In genomic region chr17:44173341-44173740, GRCm38 (mm10) we compare ENCODE assay signal across 14 mouse cellular contexts.
"Had no signal": no experiment of that assay in that cellular context is flagged by ENCODE, and none has a peak within 500 bp of the region (broad histone marks: within the 10 kb centered on the region; RNA-seq: fewer than 3 reads in every experiment).

No protein-coding gene starts in this region.

- DNase-seq: lung, postnatal 14 days; lung, postnatal 36 days; right cerebral cortex, postnatal 14 days; thymus, adult 2 months; thymus, postnatal 25 days; thymus, postnatal 4 days had no signal

- H3K9me3 ChIP-seq: lung, embryonic 15.5 days; megakaryocyte, embryonic 14.5 days; midbrain, embryonic 13.5 days; midbrain, embryonic 15.5 days; neural tube, embryonic 12.5 days; stomach, embryonic 15.5 days had no signal

- H3K27ac ChIP-seq: lung, embryonic 15.5 days; macrophage; midbrain, embryonic 13.5 days; midbrain, embryonic 15.5 days; neural tube, embryonic 12.5 days; stomach, embryonic 15.5 days; stomach, postnatal 0 days had no signal

- H3K4me1 ChIP-seq: lung, embryonic 15.5 days; megakaryocyte, embryonic 14.5 days; midbrain, embryonic 13.5 days; midbrain, embryonic 15.5 days; neural tube, embryonic 12.5 days; stomach, embryonic 15.5 days had no signal

- H3K4me3 ChIP-seq: lung, embryonic 15.5 days; megakaryocyte, embryonic 14.5 days; midbrain, embryonic 13.5 days; midbrain, embryonic 15.5 days; neural tube, embryonic 12.5 days; stomach, embryonic 15.5 days had no signal

- H3K36me3 ChIP-seq: lung, embryonic 15.5 days; midbrain, embryonic 13.5 days; midbrain, embryonic 15.5 days; neural tube, embryonic 12.5 days; stomach, embryonic 15.5 days had no signal

- H3K27me3 ChIP-seq: lung, embryonic 15.5 days; midbrain, embryonic 13.5 days; midbrain, embryonic 15.5 days; neural tube, embryonic 12.5 days; stomach, embryonic 15.5 days had no signal
